Mouse (Mus musculus) intestine, embryonic 16.5 days (tissue): Measurements from ENCODE around the gene March8. TPM values are rescaled to one million over a fixed set of nuclear protein-coding genes. Genes with fewer than 3 reads are reported as not detected.

Experiments used
- ATAC-seq: fragments of 200-750 bp; cut with Nextera tagmentation; 2 replicates; pipeline ENCODE4 v1.8.0; 2017; ENCODE audit warnings: moderate TSS enrichment, moderate library complexity
- H3K27ac ChIP-seq: fragments of 300-500 bp; sonication (generic); 2 replicates; pipeline ENCODE4 v1.5.1; 2014; ENCODE audit warnings: mild to moderate bottlenecking, low read length
- H3K27me3 ChIP-seq: fragments of 300-500 bp; sonication (generic); replicated peaks from 2 replicates; pipeline ENCODE4 v1.6.1; 2014; ENCODE audit warnings: low read length, control low read depth, mixed read lengths; ENCODE audit not compliant: control insufficient read depth, insufficient read depth
- H3K36me3 ChIP-seq: fragments of 300-500 bp; sonication (generic); 2 replicates; pipeline ENCODE4 v1.6.1; 2014; ENCODE audit warnings: low read length, control low read depth; ENCODE audit not compliant: control insufficient read depth, insufficient read depth
- H3K4me1 ChIP-seq: fragments of 300-500 bp; sonication (generic); 2 replicates; pipeline ENCODE4 v1.6.1; 2014; ENCODE audit warnings: low read length, control low read depth, mixed read lengths; ENCODE audit not compliant: control insufficient read depth, insufficient read depth
- H3K4me2 ChIP-seq: fragments of 300-500 bp; sonication (generic); 2 replicates; pipeline ENCODE4 v1.6.1; 2014; ENCODE audit warnings: low read depth, low read length, control low read depth
- H3K4me3 ChIP-seq: fragments of 300-500 bp; sonication (generic); 2 replicates; pipeline ENCODE4 v1.5.1; 2014; ENCODE audit warnings: mild to moderate bottlenecking, low read length
- H3K9ac ChIP-seq: fragments of 300-500 bp; sonication (generic); 2 replicates; pipeline ENCODE4 v1.6.1; 2014; ENCODE audit warnings: low read depth, low read length
- H3K9me3 ChIP-seq: fragments of 300-500 bp; sonication (generic); 2 replicates; pipeline ENCODE4 v1.6.1; 2016; ENCODE audit warnings: low read length, control low read depth; ENCODE audit not compliant: control insufficient read depth
- whole genome bisulfite sequencing: fragments of 180-500 bp; shearing (Covaris S2); extraction: QIAGEN DNeasy Blood & Tissue Kit; methylation state at CpG from one replicate; pipeline ENCODE4 v1.1.7; 2014; 5-methylcytosine and 5-hydroxymethylcytosine counted together
- polyA plus RNA-seq: library from polyadenylated mRNA; unstranded; fragments of >200 nt; fragmentation: Nextera tagmentation; extraction: Ambion mirVana; gene quantifications from 2 replicates; pipeline ENCODE4 v1.2.1, GENCODE M21; 2015

The March8 gene
- polyA plus RNA-seq, 1 experiment from 2014 or later = 29.9 TPM

GRCm38 (mm10) chr6:116412546-116413325 is 74.9 kb downstream of the March8 start:
- H3K27ac ChIP-seq = no peak overlapping the region
- H3K4me1 ChIP-seq = no peaks in the 10 kb centered on the region
- ATAC-seq = no peak
- no peak overlapping the region for H3K4me3 ChIP-seq
- no peaks in the 10 kb centered on the region for H3K27me3 ChIP-seq
- H3K9ac ChIP-seq = no peak overlapping the region
- no peak overlapping the region for H3K4me2 ChIP-seq
- no peaks in the 10 kb centered on the region for H3K9me3 ChIP-seq
- 0 out of 2 replicates have a peak, but pooled peaks cover 3% of the 10 kb centered on the region for H3K36me3 ChIP-seq
- 95% methylated on average over 14 of the region's 14 CpGs for WGBS

GRCm38 (mm10) chr6:116415126-116415676 is 77.4 kb downstream of the March8 start:
- Histone ChIP-seq H3K4me2 (no peak overlapping the region), H3K9ac (no peak overlapping the region), H3K4me3 (no peak overlapping the region), H3K4me1 (no peaks in the 10 kb centered on the region), H3K27me3 (no peaks in the 10 kb centered on the region), H3K9me3 (no peaks in the 10 kb centered on the region), H3K27ac (no peak overlapping the region), H3K36me3 (0 out of 2 replicates have a peak, but pooled peaks cover 3% of the 10 kb centered on the region)
- 85% methylated on average over 12 of the region's 12 CpGs for WGBS
- no peak for ATAC-seq

DNA sequence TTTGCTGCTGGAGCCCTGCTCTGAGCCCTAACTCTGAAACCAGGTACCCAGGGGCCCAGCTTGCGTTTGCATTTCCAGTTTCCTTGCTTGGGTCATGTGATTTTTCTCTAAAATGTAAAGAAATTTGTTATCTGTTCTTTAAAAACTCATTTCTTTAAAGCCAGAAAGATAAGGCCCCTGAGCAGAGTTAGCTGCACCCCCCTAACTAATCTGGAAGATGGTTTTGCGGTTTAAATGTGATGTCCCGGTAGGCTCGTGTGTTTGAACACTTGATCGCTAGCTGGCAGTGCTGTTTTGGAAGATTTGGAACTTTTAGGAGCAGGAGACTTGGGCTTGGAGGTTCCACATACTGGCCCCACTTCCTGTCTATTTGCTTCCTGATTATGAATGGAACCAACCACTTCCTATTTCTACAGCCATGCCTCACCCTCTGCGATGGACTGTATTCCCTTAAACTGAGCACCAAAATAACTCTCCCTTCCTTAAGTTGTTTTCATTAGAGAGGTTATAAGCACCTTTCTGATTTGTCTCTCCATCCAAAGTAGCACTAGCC is 78.3 kb downstream of the March8 start:
- Histone ChIP-seq H3K27ac (no peak overlapping the region), H3K36me3 (no peaks in the 10 kb centered on the region), H3K4me2 (no peak overlapping the region), H3K9ac (no peak overlapping the region), H3K9me3 (no peaks in the 10 kb centered on the region), H3K27me3 (no peaks in the 10 kb centered on the region), H3K4me3 (no peak overlapping the region), H3K4me1 (no peaks in the 10 kb centered on the region)
- ATAC-seq = no peak
- 83% methylated on average over 6 of the region's 6 CpGs for WGBS

GRCm38 (mm10) chr6:116417518-116418315 is 79.9 kb downstream of the March8 start:
- Histone ChIP-seq H3K27me3 (no peaks in the 10 kb centered on the region), H3K4me1 (no peaks in the 10 kb centered on the region), H3K36me3 (no peaks in the 10 kb centered on the region), H3K4me2 (no peak overlapping the region), H3K27ac (no peak overlapping the region), H3K9ac (no peak overlapping the region), H3K4me3 (no peak overlapping the region), H3K9me3 (no peaks in the 10 kb centered on the region)
- WGBS = 65% methylated on average over 6 of the region's 6 CpGs
- ATAC-seq = no peak

- 81% methylated on average over 1 of the region's 1 CpGs for WGBS
- no peak overlapping the region for H3K4me3 ChIP-seq
Observed at GRCm38 (mm10) chr6:116418487-116418886, 80.7 kb downstream of the March8 start.

DNA sequence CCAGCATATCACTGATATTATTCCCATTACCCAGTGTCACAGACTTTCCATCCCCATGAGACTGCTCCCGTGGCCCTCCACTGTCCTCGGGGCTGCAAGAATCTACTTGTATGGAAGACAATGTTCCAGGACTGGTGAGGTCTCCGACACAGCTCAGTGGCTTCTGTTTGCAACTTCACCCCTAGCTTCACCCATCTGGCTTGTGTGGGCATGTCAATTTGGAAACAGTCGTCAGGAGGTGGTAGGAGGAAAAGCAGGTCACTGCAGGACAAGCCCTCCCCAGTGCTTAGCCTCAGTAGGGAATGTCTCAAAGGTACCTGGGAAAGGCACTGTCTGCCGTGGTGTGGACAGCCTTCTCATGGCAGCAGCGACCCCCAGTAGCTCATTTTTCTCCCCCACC is 81.9 kb downstream of the March8 start:
- Histone ChIP-seq H3K9me3 (no peaks in the 10 kb centered on the region), H3K36me3 (no peaks in the 10 kb centered on the region), H3K27ac (no peak overlapping the region), H3K4me1 (no peaks in the 10 kb centered on the region), H3K4me2 (no peak overlapping the region), H3K4me3 (no peak overlapping the region), H3K9ac (no peak overlapping the region), H3K27me3 (no peaks in the 10 kb centered on the region)
- WGBS = 72% methylated on average over 6 of the region's 6 CpGs
- no peak for ATAC-seq

More at GRCm38 (mm10) chr6:116418487-116418886, 80.7 kb downstream of the March8 start:
- no peak overlapping the region for H3K9ac ChIP-seq
- H3K4me1 ChIP-seq = no peaks in the 10 kb centered on the region
- no peaks in the 10 kb centered on the region for H3K36me3 ChIP-seq
- H3K27me3 ChIP-seq = no peaks in the 10 kb centered on the region
- ATAC-seq = no peak
- no peak overlapping the region for H3K27ac ChIP-seq
- no peaks in the 10 kb centered on the region for H3K9me3 ChIP-seq
- H3K4me2 ChIP-seq = no peak overlapping the region

- no peaks in the 10 kb centered on the region for H3K27me3 ChIP-seq
- H3K4me2 ChIP-seq = no peak overlapping the region
- no peak for ATAC-seq
- H3K9ac ChIP-seq = no peak overlapping the region
- 80% methylated on average over 10 of the region's 10 CpGs for WGBS
- H3K36me3 ChIP-seq = no peaks in the 10 kb centered on the region
- H3K27ac ChIP-seq = no peak overlapping the region
- H3K4me1 ChIP-seq = no peaks in the 10 kb centered on the region
- H3K4me3 ChIP-seq = no peak overlapping the region
- no peaks in the 10 kb centered on the region for H3K9me3 ChIP-seq
Observed at GRCm38 (mm10) chr6:116420271-116420670, 82.4 kb downstream of the March8 start.

GRCm38 (mm10) chr6:116422991-116423390 is 85.2 kb downstream of the March8 start:
- Histone ChIP-seq H3K36me3 (no peaks in the 10 kb centered on the region), H3K4me2 (no peak overlapping the region), H3K4me1 (no peaks in the 10 kb centered on the region), H3K4me3 (no peak overlapping the region), H3K27ac (no peak overlapping the region), H3K9ac (no peak overlapping the region), H3K9me3 (no peaks in the 10 kb centered on the region), H3K27me3 (no peaks in the 10 kb centered on the region; the same call in 1 of the 2 replicates)
- no peak for ATAC-seq
- WGBS = 86% methylated on average over 7 of the region's 7 CpGs

- Histone ChIP-seq H3K36me3 (no peaks in the 10 kb centered on the region), H3K27me3 (no peaks in the 10 kb centered on the region; the same call in 1 of the 2 replicates), H3K27ac (no peak overlapping the region), H3K4me2 (no peak overlapping the region), H3K4me1 (no peaks in the 10 kb centered on the region), H3K9me3 (no peaks in the 10 kb centered on the region), H3K4me3 (no peak overlapping the region), H3K9ac (no peak overlapping the region)
- ATAC-seq = no peak
- 37% methylated on average over 2 of the region's 2 CpGs for WGBS
Observed at GRCm38 (mm10) chr6:116423664-116424063, 85.8 kb downstream of the March8 start.
